Mouse (Mus musculus): ENCODE data around the gene Mrpl58. TPM values are rescaled to one million over a fixed set of nuclear protein-coding genes. Genes with fewer than 3 reads are reported as not detected.
A peak's percentile ranks its signal among the peaks of the same experiment; 100 is the strongest.

The Mrpl58 gene
- polyA plus RNA-seq, 1 experiment from 2014 or later: 104 TPM

DNA sequence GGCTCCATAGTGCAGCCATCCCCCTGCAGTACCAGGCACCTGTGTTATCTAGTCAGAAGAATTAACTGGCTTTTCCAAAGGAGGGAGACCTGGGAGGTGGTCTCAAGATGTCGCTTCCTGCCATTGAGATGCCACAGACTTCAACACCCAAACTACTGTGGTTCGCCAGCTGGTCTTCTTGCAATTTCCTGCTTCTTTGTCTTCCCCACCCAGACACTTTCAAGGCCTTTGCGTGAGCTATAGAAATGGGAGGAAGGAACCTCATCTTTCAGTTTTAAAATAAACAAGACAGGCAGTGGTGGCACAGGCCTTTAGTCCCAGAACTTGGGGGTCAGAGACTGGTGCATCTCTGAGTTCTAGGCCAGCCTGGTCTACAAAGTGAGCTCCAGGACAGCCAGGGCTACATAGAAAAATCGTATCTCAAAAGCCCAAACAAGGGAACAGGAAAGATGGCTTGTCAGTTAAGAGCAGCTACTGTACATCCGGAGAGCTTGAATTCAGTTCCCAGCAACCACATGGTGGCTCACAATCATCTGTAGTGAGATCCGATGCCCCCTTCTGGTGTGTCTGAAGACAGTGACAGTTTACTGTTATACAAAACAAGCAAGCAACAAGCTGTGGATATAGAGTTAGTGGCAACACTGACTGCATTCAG is 4.8 kb downstream of the Mrpl58 start:
- peaks cover 45% of the 10 kb centered on the region for H3K4me1 ChIP-seq (replicated peaks)
- no peaks in the 10 kb centered on the region for H3K9me3 ChIP-seq (replicated peaks)
- peaks cover 37% of the 10 kb centered on the region for H3K36me3 ChIP-seq
- DNase-seq: no peak
- no peak overlapping the region; the same call in 1 of the 2 replicates for H3K27ac ChIP-seq
- no peak for ATAC-seq (ENCODE audit: low read depth)
- H3K9ac ChIP-seq: no peak overlapping the region
- H3K27me3 ChIP-seq: no peaks in the 10 kb centered on the region
- no peak overlapping the region for H3K4me3 ChIP-seq (replicated peaks)
- WGBS (ENCODE audit: insufficient replicate concordance): 56% methylated on average over 6 of the region's 6 CpGs
- no peak overlapping the region for H3K4me2 ChIP-seq

DNA sequence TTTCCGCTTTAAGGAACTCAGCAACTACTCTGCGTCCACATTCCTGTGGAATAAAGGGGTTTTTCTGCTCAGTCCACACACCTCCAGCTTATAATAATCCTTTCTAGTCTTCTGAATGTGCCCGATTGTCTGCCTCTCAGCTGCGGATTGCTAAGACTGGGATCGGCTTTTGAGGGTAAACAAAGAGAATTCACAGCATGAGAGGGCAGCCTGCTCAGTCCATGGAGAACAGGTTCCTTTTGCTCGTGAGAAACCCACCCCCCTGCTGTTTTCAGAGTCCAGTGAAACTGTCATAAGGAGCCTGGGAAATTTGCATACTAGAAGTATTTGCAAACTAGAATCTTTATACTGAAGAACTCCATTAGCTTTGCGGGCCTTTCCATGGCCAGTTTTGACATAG is 6.0 kb downstream of the Mrpl58 start:
- Histone ChIP-seq H3K4me3 (replicated peaks) (no peak overlapping the region), H3K27ac (no peak overlapping the region), H3K9ac (no peak overlapping the region), H3K4me2 (no peak overlapping the region), H3K9me3 (replicated peaks) (no peaks in the 10 kb centered on the region), H3K4me1 (replicated peaks) (peaks cover 45% of the 10 kb centered on the region), H3K36me3 (peaks cover 37% of the 10 kb centered on the region), H3K27me3 (no peaks in the 10 kb centered on the region)
- DNase-seq (no peak), ATAC-seq (ENCODE audit: low read depth) (no peak)
- WGBS (ENCODE audit: insufficient replicate concordance): 89% methylated on average over 7 of the region's 7 CpGs

DNA sequence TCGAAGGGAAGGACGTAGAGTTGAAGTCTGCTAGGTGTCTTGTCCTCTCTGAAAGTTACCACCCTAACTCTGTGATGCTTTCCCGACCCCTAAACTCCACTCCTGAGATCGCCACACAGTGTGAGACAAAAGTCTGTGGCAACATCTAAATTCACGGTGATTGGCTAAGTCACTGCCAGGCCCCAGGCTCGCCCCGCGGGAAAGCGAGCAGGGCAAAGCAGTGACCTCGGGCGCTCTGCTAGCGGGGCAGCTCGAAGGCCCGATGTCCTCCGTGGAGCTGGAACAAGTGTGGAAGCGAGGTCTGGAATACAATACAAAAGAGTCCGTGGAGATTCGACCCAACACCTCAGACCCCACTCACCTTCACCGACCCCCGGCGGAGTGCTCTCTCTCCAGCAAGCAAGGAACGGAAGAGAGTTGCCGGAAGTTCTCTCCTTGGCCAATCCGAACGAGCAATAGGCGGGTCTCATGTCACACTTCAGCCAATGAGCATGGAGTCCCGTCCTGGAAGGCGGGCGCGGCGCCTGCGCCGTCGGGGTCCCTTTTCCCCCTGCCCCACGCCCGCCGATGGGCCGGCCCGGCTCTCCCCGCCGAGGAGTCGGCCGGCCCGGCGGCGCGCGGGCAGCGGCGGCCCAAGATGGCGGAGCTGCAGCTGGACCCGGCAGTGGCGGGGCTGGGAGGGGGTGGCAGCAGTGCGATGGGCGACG is 16.1 kb downstream of the Mrpl58 start, which contains the start of the genes Atp5h and Kctd2:
Gene Atp5h (minus strand): TSS at position 432 of the 707 bp plus-strand sequence.
Gene Kctd2 (plus strand): TSS at position 598 of the 707 bp plus-strand sequence.
- no peaks in the 10 kb centered on the region for H3K9me3 ChIP-seq (replicated peaks)
- WGBS (ENCODE audit: insufficient replicate concordance): under 1% methylated on average over 55 of the region's 56 CpGs
- peak within 1 kb of the TSS; percentile 94 for H3K4me3 ChIP-seq (replicated peaks)
- peak within 1 kb of the TSS; percentile 98 for H3K4me2 ChIP-seq
- peaks cover 42% of the 10 kb centered on the region for H3K36me3 ChIP-seq
- peak within 1 kb of the TSS; percentile 87 for H3K27ac ChIP-seq
- H3K4me1 ChIP-seq (replicated peaks): peaks cover 42% of the 10 kb centered on the region
- peak within 1 kb of the TSS; percentile 97 for H3K9ac ChIP-seq
- DNase-seq: peak; percentile 92
- no peaks in the 10 kb centered on the region for H3K27me3 ChIP-seq
- ATAC-seq (ENCODE audit: low read depth): peak; percentile 97

DNA sequence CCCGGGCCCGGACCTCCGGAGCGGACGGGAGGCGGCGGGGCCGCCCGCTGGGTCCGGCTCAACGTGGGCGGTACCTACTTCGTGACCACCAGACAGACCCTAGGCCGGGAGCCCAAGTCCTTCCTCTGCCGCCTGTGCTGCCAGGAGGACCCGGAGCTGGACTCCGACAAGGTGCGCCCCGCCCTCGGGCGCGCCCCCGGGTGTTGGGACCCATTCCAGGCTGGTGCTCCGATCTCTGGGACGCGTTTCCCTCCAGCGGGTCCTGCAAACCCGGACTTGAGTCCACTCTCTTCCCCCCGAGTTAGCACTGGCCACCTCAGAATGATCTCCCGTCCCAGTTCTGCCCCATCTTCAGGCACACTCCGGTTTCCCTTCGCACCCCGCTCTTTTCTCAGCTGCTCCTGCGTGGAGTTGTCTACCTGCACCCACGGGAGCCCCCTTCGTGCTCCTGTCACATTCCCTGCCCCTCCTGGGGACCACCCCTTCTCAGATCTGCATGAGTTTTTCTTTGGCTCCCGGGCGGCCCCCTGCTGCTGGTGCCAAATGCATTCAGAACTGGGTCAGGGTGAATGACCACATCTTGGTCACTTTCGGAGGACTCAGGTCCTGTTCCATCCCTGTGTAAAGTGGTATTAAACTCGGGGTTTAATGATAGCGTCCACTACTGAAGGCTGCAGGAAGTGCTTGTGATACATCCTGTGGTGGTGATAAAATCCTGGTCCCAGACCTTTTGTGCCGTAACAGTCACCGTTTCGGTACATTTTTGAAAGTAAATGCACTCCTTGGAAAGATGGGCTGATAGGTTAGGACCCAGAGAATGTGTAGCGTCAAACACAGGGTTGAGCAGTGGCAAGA is 17.0 kb downstream of the Mrpl58 start:
- Histone ChIP-seq H3K27me3 (no peaks in the 10 kb centered on the region), H3K4me3 (replicated peaks) (peak overlapping the region; percentile 94), H3K9ac (peak overlapping the region; percentile 97), H3K27ac (peak overlapping the region; percentile 87), H3K4me2 (peak overlapping the region; percentile 98), H3K4me1 (replicated peaks) (peaks cover 42% of the 10 kb centered on the region), H3K9me3 (replicated peaks) (no peaks in the 10 kb centered on the region), H3K36me3 (peaks cover 33% of the 10 kb centered on the region)
- WGBS (ENCODE audit: insufficient replicate concordance): 2% methylated on average over 44 of the region's 45 CpGs
- peak; percentile 71 for ATAC-seq (ENCODE audit: low read depth)
- peak; percentile 57 for DNase-seq

DNA sequence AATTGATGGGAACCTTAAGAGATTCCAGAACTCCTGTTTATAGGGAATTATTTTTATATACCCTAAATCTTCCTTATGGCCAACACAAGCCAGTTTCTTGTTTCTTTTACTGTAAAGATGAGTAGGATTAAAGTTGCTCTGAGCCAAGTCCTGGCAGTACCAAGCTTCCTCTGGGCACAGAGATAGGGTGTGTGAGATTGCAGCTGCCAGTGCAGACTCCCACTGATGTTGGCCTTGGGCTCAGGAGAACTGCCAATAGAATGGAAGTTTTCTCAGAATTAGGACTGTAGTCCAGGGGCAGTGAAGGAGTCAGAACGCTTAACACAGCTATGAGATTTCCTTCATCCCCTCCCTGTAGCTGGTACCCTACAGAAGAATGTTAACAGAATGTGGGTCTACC is 17.8 kb downstream of the Mrpl58 start:
- Histone ChIP-seq H3K9ac (peak overlapping the region; percentile 97; the same call in 1 of the 2 replicates), H3K9me3 (replicated peaks) (no peaks in the 10 kb centered on the region), H3K4me2 (peak overlapping the region; percentile 98), H3K36me3 (peaks cover 26% of the 10 kb centered on the region), H3K4me3 (replicated peaks) (peak overlapping the region; percentile 94), H3K27ac (no peak overlapping the region), H3K4me1 (replicated peaks) (peaks cover 42% of the 10 kb centered on the region), H3K27me3 (no peaks in the 10 kb centered on the region)
- no peak for ATAC-seq (ENCODE audit: low read depth)
- no peak for DNase-seq
- WGBS (ENCODE audit: insufficient replicate concordance): 50% methylated on average over 1 of the region's 1 CpGs

DNA sequence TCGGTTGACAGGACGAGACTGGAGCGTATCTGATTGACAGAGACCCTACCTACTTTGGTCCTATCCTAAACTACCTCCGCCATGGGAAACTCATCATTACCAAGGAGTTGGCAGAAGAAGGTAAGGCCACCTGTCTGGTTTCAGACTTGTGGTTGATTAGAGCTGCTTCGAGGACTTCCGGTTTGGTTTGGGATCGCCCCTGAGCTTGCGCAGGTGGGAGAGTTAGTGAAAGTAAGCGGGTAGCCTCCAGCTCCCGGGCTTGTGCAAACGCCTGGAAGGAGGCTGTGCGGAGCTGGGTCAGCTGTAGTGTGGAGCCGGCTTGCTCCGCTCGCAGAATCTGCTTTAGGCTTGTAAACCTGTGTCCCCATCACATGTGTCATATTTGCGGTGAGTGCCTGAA is 18.4 kb downstream of the Mrpl58 start:
- no peak for DNase-seq
- Histone ChIP-seq H3K4me3 (replicated peaks) (no peak overlapping the region), H3K9ac (no peak overlapping the region), H3K27ac (no peak overlapping the region), H3K27me3 (no peaks in the 10 kb centered on the region), H3K36me3 (peaks cover 19% of the 10 kb centered on the region), H3K4me1 (replicated peaks) (peaks cover 39% of the 10 kb centered on the region), H3K9me3 (replicated peaks) (no peaks in the 10 kb centered on the region), H3K4me2 (no peak overlapping the region)
- WGBS (ENCODE audit: insufficient replicate concordance): 88% methylated on average over 16 of the region's 16 CpGs
- ATAC-seq (ENCODE audit: low read depth): no peak

DNA sequence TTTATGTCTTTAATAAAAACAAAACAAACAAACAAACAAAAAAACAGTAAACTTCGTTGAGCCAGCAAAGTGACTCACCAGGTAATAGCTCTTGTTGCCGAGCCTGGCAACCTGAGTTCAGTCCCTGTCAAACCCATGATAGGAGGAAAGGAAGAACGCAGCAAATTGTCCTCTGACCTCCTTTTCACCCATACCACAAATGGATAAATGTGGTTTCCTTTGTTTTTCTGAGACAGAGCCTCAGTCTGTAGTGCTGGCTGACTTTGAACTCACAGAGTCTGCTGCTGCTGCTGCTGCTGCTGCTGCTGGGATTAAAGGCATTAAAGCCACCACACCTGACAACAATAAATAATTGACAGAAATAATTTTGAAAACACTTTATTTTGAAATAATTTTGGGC is 19.5 kb downstream of the Mrpl58 start:
- Histone ChIP-seq H3K27me3 (no peaks in the 10 kb centered on the region), H3K9ac (no peak overlapping the region), H3K4me1 (replicated peaks) (peaks cover 37% of the 10 kb centered on the region), H3K36me3 (peaks cover 16% of the 10 kb centered on the region), H3K4me2 (no peak overlapping the region), H3K27ac (no peak overlapping the region), H3K9me3 (replicated peaks) (no peaks in the 10 kb centered on the region), H3K4me3 (replicated peaks) (no peak overlapping the region)
- ATAC-seq (ENCODE audit: low read depth) (no peak), DNase-seq (no peak)
- 65% methylated on average over 3 of the region's 3 CpGs for WGBS (ENCODE audit: insufficient replicate concordance)

DNA sequence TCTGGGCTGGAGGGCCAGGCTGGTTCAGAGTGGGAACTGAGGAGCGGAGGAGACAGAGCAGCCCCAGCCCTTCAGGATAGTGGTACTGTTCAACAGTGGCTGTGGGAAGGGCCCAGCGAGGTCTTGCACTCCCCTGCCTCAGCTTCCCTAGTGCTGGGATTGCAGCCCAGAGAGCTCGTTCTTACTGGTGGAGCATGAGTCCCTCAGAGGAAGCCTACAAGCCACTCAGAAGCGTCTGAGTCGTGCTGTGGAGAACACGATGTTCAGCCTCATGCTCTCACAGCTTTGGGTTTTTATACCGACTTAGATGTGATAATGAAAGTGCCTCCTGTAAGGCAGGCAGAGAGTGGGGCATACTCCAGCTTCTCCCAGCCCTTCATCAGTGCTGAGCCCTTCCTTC is 21.1 kb downstream of the Mrpl58 start:
- Histone ChIP-seq H3K36me3 (peaks cover 21% of the 10 kb centered on the region), H3K9me3 (replicated peaks) (no peaks in the 10 kb centered on the region), H3K27me3 (no peaks in the 10 kb centered on the region), H3K4me3 (replicated peaks) (no peak overlapping the region), H3K4me2 (no peak overlapping the region), H3K9ac (no peak overlapping the region), H3K4me1 (replicated peaks) (peaks cover 32% of the 10 kb centered on the region), H3K27ac (no peak overlapping the region)
- WGBS (ENCODE audit: insufficient replicate concordance): 80% methylated on average over 7 of the region's 7 CpGs
- ATAC-seq (ENCODE audit: low read depth): no peak
- no peak for DNase-seq

DNA sequence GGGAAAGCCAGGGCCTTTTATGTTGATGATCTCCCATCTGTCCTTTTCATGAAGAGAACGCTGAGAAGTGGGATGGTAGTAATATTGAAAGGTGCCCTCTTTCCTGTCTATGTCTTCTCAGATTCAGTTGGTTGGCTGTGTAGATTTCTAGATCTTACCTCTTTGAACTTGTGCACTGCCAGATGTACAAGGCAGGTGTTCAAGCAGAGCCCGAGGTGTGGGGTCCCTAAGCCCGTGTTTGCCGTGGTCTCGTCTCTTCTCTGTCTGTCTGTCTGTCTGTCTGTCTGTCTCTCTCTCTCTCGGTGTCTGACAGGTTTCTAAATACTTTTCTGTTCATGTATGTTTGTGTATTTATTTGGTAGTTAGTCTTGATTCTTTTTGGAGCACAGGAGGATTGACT is 22.1 kb downstream of the Mrpl58 start:
- H3K9ac ChIP-seq: no peak overlapping the region
- ATAC-seq (ENCODE audit: low read depth) (no peak), DNase-seq (no peak)
- H3K27ac ChIP-seq: no peak overlapping the region
- peaks cover 31% of the 10 kb centered on the region for H3K36me3 ChIP-seq
- no peak overlapping the region for H3K4me2 ChIP-seq
- WGBS (ENCODE audit: insufficient replicate concordance): 73% methylated on average over 6 of the region's 6 CpGs
- H3K9me3 ChIP-seq (replicated peaks): no peaks in the 10 kb centered on the region
- no peaks in the 10 kb centered on the region for H3K27me3 ChIP-seq
- H3K4me3 ChIP-seq (replicated peaks): no peak overlapping the region
- H3K4me1 ChIP-seq (replicated peaks): peaks cover 29% of the 10 kb centered on the region

DNA sequence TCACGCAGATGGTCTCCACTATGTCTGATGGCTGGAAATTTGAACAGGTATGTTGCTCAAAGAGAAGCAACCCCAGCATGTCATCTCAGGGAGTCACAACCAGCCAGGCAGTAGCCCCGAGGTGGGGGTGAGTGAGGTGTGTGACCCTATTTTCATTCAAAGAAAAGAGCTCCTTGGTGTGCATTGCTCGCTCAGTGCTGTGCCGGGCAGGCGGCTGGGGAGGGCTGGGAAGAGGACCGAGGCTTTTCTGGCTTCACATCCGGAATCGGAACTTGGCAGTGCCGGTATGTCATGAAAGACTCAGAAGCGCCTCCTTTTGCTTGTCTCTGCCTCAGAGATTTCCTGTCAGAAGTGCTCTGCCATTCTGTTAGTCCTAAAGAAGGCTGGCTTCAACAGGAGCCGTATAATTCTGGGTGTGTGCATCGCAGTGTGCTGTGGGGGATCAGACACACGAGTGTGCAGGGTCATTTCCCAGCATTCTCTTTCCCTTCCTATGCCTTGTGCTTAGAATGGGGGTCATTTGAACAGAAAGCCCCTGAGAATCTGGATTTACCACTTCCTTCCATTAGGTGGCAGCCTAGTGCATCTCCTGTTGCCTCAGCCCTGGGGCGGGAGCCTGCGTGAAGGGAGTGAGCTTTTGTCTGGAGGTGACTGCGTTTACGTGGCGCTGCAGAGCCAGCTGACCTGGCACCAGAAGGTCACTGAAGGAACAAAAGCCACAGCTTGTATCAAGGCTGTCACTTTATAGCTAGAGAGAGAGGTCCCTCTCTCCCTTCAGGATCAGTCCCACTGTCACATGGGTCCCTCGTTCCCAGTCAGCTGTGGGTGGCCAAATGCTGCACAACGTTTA is 24.2 kb downstream of the Mrpl58 start:
- Histone ChIP-seq H3K4me3 (replicated peaks) (no peak overlapping the region), H3K9me3 (replicated peaks) (no peaks in the 10 kb centered on the region), H3K4me1 (replicated peaks) (peaks cover 21% of the 10 kb centered on the region), H3K27me3 (no peaks in the 10 kb centered on the region), H3K9ac (no peak overlapping the region), H3K27ac (0 out of 2 replicates have a peak overlapping the region, but pooled peaks have one; percentile 13), H3K36me3 (peaks cover 41% of the 10 kb centered on the region), H3K4me2 (no peak overlapping the region)
- 43% methylated on average over 20 of the region's 20 CpGs for WGBS (ENCODE audit: insufficient replicate concordance)
- DNase-seq (peak; percentile 55), ATAC-seq (ENCODE audit: low read depth) (peak; percentile 46; the same call in 1 of the 2 replicates)
